Mouse (Mus musculus) cerebellum, adult 2 months (tissue): ENCODE measurements at regions not wholly inside any gene's neighbourhood (a gene's known extent, or its start where the extent isn't known, plus 50 kb on each side); places are given as distances from the start of the nearest gene placed in this dataset.

Experiments used
- CTCF ChIP-seq: fragments of 200-500 bp; IDR thresholded peaks from 2 replicates; pipeline ENCODE4 v1.5.1; 2011; ENCODE audit warnings: low read depth, mild to moderate bottlenecking, control low read depth, low read length, moderate library complexity, borderline replicate concordance; ENCODE audit not compliant: insufficient read depth
- POLR2A ChIP-seq: fragments of 200-500 bp; IDR thresholded peaks from 2 replicates; pipeline ENCODE4 v1.6.1; 2011; ENCODE audit warnings: low read length, control low read depth, borderline replicate concordance; ENCODE audit not compliant: insufficient read depth

- TF ChIP-seq POLR2A = no peak
- TF ChIP-seq CTCF = no peak
These were observed 380.9 kb downstream of the Gm9195 start for GRCm38 (mm10) chr14:72110689-72111088.
